Mouse (Mus musculus) hindbrain, postnatal 0 days (tissue): ENCODE data around the gene Chrnd. TPM values are rescaled to one million over a fixed set of nuclear protein-coding genes. Genes with fewer than 3 reads are reported as not detected.
A peak's percentile ranks its signal among the peaks of the same experiment; 100 is the strongest.

ENCODE experiments used
- ATAC-seq: fragments of 200-750 bp; cut with Nextera tagmentation; 2 replicates; pipeline ENCODE4 v1.8.0; 2017; ENCODE audit warnings: mild to moderate bottlenecking, moderate TSS enrichment, moderate library complexity
- DNase-seq: peaks from one replicate; pipeline ENCODE4 v3.0.0-alpha.2; 2015; ENCODE audit warnings: low spot score
- H3K27ac ChIP-seq: fragments of 300-500 bp; sonication (generic); 2 replicates; pipeline ENCODE4 v1.5.1; 2014; ENCODE audit warnings: mild to moderate bottlenecking
- H3K27me3 ChIP-seq: fragments of 300-500 bp; sonication (generic); 2 replicates; pipeline ENCODE4 v1.6.1; 2014; ENCODE audit warnings: low read length, mixed read lengths; ENCODE audit not compliant: insufficient read depth
- H3K36me3 ChIP-seq: fragments of 300-500 bp; sonication (generic); 2 replicates; pipeline ENCODE4 v1.6.1; 2014; ENCODE audit warnings: low read length, mixed read lengths; ENCODE audit not compliant: insufficient read depth
- H3K4me1 ChIP-seq: fragments of 300-500 bp; sonication (generic); 2 replicates; pipeline ENCODE4 v1.6.1; 2014; ENCODE audit warnings: antibody characterized with exemption, low read length, mixed read lengths; ENCODE audit not compliant: insufficient read depth
- H3K4me2 ChIP-seq: fragments of 300-500 bp; sonication (generic); 2 replicates; pipeline ENCODE4 v1.6.1; 2014; ENCODE audit warnings: low read depth, mild to moderate bottlenecking, low read length, moderate library complexity, mixed read lengths
- H3K4me3 ChIP-seq: fragments of 300-500 bp; sonication (generic); 2 replicates; pipeline ENCODE4 v1.5.1; 2014; ENCODE audit warnings: low read length
- H3K9ac ChIP-seq: fragments of 300-500 bp; sonication (generic); replicated peaks from 2 replicates; pipeline ENCODE4 v1.6.1; 2014; ENCODE audit warnings: mild to moderate bottlenecking, low read length, moderate library complexity, mixed read lengths
- H3K9me3 ChIP-seq: fragments of 300-500 bp; sonication (generic); 2 replicates; pipeline ENCODE4 v1.6.1; 2016; ENCODE audit warnings: low read length, mixed read lengths
- CTCF ChIP-seq: IDR thresholded peaks from 2 replicates; pipeline ENCODE4 v1.5.1; 2016; ENCODE audit warnings: antibody characterized with exemption, control low read depth, low read depth
- WGBS: fragments of 180-500 bp; shearing (Covaris S2); extraction: QIAGEN DNeasy Blood & Tissue Kit; methylation state at CpG from one replicate; pipeline ENCODE4 v1.1.7; 2014; 5-methylcytosine and 5-hydroxymethylcytosine counted together
- polyA plus RNA-seq: library from polyadenylated mRNA; unstranded; fragments of >200 nt; fragmentation: Nextera tagmentation; extraction: Ambion mirVana; gene quantifications from 2 replicates; pipeline ENCODE4 v1.2.1, GENCODE M21; 2015
- total RNA-seq: library from RNA; depleted of rRNA; stranded (reverse); fragments of >200 nt; gene quantifications from 2 replicates; pipeline ENCODE4 v1.2.3, GENCODE M21; 2014

Gene Chrnd
- total and polyA plus RNA-seq, 2 experiments from 2014 or later, result not detected

DNA sequence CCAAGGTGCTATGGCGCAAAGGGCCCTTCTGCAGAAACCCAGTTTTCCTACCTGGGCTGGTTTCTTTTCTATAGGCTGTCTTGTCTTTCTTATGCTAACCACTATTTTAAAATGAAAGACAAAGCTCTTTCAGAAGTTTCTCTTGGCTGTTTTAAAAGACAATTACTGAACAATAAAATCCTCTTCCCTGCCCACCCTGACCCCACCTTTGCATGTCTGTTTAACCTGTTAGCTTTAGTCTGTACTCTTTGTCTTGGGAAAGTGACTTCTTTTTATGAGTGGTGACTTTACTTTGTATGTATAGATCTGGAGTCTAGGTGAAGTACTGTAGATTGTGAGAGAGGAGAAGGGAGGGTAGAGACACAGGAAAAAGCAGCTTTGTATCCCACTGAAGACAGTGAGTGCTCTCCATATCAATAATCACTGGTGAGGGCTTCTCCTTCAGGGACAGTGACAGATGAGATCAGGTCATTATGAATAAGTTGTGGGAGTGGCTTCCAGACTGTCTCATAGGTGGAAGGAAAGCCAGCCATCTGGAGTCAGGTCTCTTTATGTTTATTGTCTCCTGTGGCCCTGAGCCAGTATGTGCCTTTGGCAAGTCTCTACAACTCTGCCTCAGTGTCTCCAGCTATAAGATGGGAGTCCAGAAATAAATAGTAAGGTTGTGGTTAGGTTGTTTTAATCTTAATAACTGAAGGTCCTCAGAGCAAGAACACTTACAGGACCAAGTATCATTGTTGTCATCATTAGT lies 36.2 kb downstream of the Chrnd start:
- Histone ChIP-seq H3K36me3 (peaks cover 75% of the 10 kb centered on the region), H3K4me2 (no peak overlapping the region), H3K9me3 (no peaks in the 10 kb centered on the region), H3K4me3 (no peak overlapping the region), H3K9ac (no peak overlapping the region), H3K27me3 (no peaks in the 10 kb centered on the region), H3K4me1 (no peaks in the 10 kb centered on the region), H3K27ac (no peak overlapping the region)
- TF ChIP-seq CTCF, result no peak
- DNase-seq (no peak), ATAC-seq (no peak)
- 97% methylated on average over 1 of the region's 1 CpGs for WGBS

DNA sequence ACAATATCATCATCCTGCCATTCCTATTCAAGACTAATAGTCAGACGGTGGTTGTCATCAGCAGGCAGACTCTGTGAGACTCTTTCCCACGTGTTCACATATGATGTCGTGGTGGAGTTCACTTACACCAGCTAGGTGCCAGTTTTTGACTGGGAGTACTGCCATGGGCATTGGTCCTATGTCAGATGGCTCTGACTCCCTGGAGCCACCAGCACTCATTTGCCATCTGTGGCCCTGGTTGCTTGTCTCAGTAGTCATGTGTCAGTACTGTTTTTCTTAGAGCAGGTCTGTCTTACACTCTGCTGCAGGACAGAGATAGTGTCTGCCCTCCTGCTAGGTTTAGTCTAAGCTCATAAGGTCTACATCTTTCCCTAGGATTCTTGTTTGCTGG lies 36.7 kb downstream of the Chrnd start:
- ATAC-seq, result peak; percentile 55; the same call in 1 of the 2 replicates

DNA sequence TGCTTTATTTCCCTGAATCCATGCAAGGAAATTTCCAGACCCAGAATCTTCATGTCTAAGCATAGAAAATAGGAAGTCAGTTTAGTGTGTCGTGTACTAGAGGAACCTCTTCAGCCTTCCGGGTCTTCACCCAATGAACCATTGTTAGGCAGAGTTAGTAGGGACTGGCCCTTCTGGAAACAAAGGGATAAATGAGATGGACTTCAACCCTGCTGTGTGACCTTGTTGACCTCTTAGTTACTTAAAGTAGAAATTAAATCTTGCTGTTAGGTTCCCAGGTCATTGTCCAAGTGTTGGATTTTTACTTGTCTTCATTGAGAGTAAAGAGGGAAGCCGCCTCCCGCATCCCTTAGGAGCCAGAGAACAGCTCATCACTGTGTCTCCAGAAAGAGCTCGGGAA lies 40.2 kb downstream of the Chrnd start:
- Histone ChIP-seq H3K4me1 (no peaks in the 10 kb centered on the region), H3K27ac (no peak overlapping the region), H3K4me2 (no peak overlapping the region), H3K9ac (no peak overlapping the region), H3K9me3 (no peaks in the 10 kb centered on the region), H3K4me3 (no peak overlapping the region), H3K36me3 (peaks cover 71% of the 10 kb centered on the region), H3K27me3 (no peaks in the 10 kb centered on the region)
- ATAC-seq (no peak), DNase-seq (no peak)
- no peak for TF ChIP-seq CTCF
- WGBS, result 59% methylated on average over 5 of the region's 5 CpGs

More for the DNA sequence above, 36.7 kb downstream of the Chrnd start:
- Histone ChIP-seq H3K36me3 (peaks cover 75% of the 10 kb centered on the region), H3K9me3 (no peaks in the 10 kb centered on the region), H3K27ac (no peak overlapping the region), H3K9ac (no peak overlapping the region), H3K27me3 (no peaks in the 10 kb centered on the region), H3K4me2 (no peak overlapping the region), H3K4me1 (no peaks in the 10 kb centered on the region), H3K4me3 (no peak overlapping the region)
- peak; percentile 43 for DNase-seq
- 75% methylated on average over 3 of the region's 3 CpGs for WGBS
- no peak for TF ChIP-seq CTCF

DNA sequence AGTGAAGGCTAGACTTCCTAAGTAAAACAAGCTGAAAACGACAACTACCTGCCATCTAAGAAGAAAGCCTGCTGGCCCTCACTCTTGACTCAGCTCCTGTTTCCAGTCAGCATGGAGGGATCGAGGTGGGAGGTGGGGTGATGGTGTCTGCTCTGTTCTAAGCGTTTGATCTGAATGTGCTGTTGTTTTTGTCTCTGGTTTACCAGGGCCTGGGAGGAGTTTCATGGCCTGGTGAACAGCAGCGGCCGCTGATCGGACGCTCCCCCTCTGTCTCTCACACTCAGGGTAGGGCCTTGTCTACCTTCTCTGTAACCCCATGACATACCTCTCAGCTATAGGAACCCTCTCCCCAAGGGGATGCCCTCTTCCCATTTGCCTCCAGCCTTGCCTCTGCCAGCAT lies 41.8 kb downstream of the Chrnd start:
- no peak for TF ChIP-seq CTCF
- peaks cover 72% of the 10 kb centered on the region for H3K36me3 ChIP-seq
- H3K4me2 ChIP-seq, result no peak overlapping the region
- 59% methylated on average over 7 of the region's 7 CpGs for WGBS
- no peak overlapping the region for H3K27ac ChIP-seq
- H3K27me3 ChIP-seq, result no peaks in the 10 kb centered on the region
- H3K4me1 ChIP-seq, result no peaks in the 10 kb centered on the region
- H3K9me3 ChIP-seq, result no peaks in the 10 kb centered on the region
- ATAC-seq (no peak), DNase-seq (no peak)
- no peak overlapping the region for H3K9ac ChIP-seq
- H3K4me3 ChIP-seq, result no peak overlapping the region

DNA sequence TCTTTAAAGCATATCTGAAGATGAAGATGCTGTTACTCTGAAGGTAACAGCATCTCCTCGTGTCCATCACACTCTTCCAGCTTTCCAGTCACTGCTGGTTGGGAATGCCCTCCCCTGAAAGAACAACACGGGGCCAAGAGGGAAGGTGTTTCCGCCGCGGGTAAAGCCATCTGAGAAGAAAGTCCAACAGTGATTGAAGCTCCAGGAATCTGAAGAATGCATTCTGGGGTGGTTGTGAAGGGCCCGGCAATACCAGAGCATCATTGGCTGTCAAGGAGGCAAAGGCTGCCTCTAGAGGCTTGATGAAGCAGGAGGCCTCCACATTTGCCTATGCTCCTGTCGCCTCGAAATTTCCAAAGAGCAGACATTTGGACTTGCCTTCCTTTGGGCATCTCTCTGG lies 48.6 kb downstream of the Chrnd start:
- H3K9me3 ChIP-seq, result no peaks in the 10 kb centered on the region
- 80% methylated on average over 8 of the region's 8 CpGs for WGBS
- H3K4me3 ChIP-seq, result no peak overlapping the region
- no peaks in the 10 kb centered on the region for H3K27me3 ChIP-seq
- no peak for TF ChIP-seq CTCF
- no peak overlapping the region for H3K9ac ChIP-seq
- peaks cover 42% of the 10 kb centered on the region; the same call in 1 of the 2 replicates for H3K36me3 ChIP-seq
- DNase-seq (no peak), ATAC-seq (no peak)
- H3K27ac ChIP-seq, result no peak overlapping the region
- H3K4me2 ChIP-seq, result no peak overlapping the region
- H3K4me1 ChIP-seq, result no peaks in the 10 kb centered on the region

DNA sequence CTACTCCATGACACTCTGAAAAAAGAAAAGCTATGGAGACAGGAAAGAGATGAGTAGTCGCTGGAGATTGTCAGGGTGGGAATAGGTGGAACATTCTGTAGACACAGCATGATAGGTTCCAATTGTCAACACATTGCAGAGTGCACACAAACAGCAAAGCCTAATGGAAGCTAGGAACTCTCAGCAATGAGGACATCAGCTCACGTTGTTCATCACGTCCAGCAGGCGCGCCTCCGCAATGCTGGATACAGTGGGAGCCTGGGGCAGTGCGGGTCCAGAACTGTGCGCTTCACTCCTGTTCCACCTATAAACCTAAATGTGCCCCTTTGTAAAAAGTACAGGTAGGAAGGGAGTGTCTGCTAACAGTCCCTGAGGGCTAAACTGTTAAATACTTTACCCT lies 52.6 kb downstream of the Chrnd start:
- WGBS, result 94% methylated on average over 8 of the region's 8 CpGs
- Histone ChIP-seq H3K9me3 (no peaks in the 10 kb centered on the region), H3K27ac (no peak overlapping the region), H3K27me3 (no peaks in the 10 kb centered on the region), H3K9ac (no peak overlapping the region), H3K4me3 (no peak overlapping the region), H3K4me1 (no peaks in the 10 kb centered on the region), H3K4me2 (no peak overlapping the region), H3K36me3 (peaks cover 9% of the 10 kb centered on the region; the same call in 1 of the 2 replicates)
- no peak for TF ChIP-seq CTCF
- ATAC-seq (no peak), DNase-seq (no peak)

DNA sequence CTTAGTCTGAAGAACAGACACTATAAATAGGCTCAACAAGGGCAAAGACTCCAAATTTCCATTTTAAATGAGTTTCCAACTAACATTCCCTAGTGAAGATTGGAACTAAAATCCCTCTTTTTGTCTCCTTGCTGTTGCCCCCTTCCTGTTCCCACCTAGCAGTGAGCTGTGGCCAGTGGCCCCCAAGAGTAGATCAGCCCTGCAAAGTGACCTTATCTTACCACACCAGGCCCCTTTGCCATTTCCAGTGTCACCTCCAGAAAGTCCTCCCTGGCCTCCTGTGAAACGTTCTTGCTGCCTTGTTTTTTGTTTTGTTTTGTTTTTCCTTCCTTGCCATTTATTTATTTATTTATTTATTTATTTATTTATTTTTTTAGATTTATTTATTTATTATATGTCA lies 55.0 kb downstream of the Chrnd start:
- Histone ChIP-seq H3K27ac (no peak overlapping the region), H3K4me1 (no peaks in the 10 kb centered on the region), H3K4me3 (no peak overlapping the region), H3K27me3 (no peaks in the 10 kb centered on the region), H3K36me3 (no peaks in the 10 kb centered on the region), H3K9ac (no peak overlapping the region), H3K4me2 (no peak overlapping the region), H3K9me3 (no peaks in the 10 kb centered on the region)
- WGBS, result 62% methylated on average over 1 of the region's 1 CpGs
- TF ChIP-seq CTCF, result no peak
- ATAC-seq, result no peak
- DNase-seq, result no peak
